8 mouse cellular contexts compared by ENCODE assay signal in the genomic region with DNA sequence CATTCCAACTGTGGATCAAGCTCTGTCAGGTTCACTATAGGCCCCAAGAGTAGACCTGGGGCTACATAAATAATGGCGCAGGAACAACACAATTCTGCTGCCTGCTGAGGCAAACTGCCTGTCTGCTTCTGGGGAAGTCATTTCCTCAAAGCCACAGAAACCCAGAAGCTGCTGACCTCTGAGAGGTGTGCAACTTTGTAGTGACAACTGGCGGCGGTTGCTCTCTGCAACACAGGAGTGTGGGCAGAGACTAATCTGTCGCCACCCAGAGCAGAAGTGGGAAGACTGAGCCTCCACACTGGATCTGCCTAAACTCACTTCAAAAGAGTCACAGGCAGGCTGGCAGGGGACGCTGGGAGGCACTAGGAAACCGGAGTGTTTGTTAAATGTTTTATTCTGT. TPM values are rescaled to one million over a fixed set of nuclear protein-coding genes. Genes with fewer than 3 reads are reported as not detected.
DNase-seq lines count a peak whose midpoint lies in the region; ATAC-seq and TF ChIP-seq lines count a peak whose summit lies in the region.

No protein-coding gene starts in this region.

- peak overlapping the region; percentile 60 for H3K4me3 ChIP-seq in kidney, embryonic 15.5 days (replicated peaks)
- H3K4me3 ChIP-seq in hindbrain, postnatal 0 days (ENCODE audit: low read length): no peak overlapping the region
- H3K4me3 ChIP-seq in stomach, embryonic 15.5 days (replicated peaks): peak overlapping the region; percentile 80

- H3K27ac ChIP-seq in kidney, embryonic 15.5 days: peak overlapping the region; percentile 94
- H3K27ac ChIP-seq in hindbrain, postnatal 0 days: 0 out of 2 replicates have a peak overlapping the region, but pooled peaks have one; percentile 68
- H3K27ac ChIP-seq in stomach, embryonic 15.5 days: peak overlapping the region; percentile 90

- no peak for ATAC-seq in kidney, embryonic 15.5 days (replicated peaks; ENCODE audit: low FRiP score)
- ATAC-seq in common myeloid progenitor, adult 5-6 weeks (replicated peaks; ENCODE audit: low read depth, poor library complexity, severe bottlenecking): peak; percentile 52
- ATAC-seq in hindbrain, postnatal 0 days: no peak
- ATAC-seq in stomach, embryonic 15.5 days (ENCODE audit: insufficient read depth, low FRiP score, low read depth): no peak

- H3K27me3 ChIP-seq in kidney, embryonic 15.5 days: no peaks in the 10 kb centered on the region
- no peaks in the 10 kb centered on the region for H3K27me3 ChIP-seq in hindbrain, postnatal 0 days (ENCODE audit: insufficient read depth, low read length)
- no peaks in the 10 kb centered on the region for H3K27me3 ChIP-seq in stomach, embryonic 15.5 days (replicated peaks)

- H3K4me2 ChIP-seq in kidney, embryonic 15.5 days: peak overlapping the region; percentile 87
- H3K4me2 ChIP-seq in hindbrain, postnatal 0 days (ENCODE audit: low read depth, low read length): peak overlapping the region; percentile 91
- H3K4me2 ChIP-seq in stomach, embryonic 15.5 days: peak overlapping the region; percentile 72

- WGBS in kidney, embryonic 15.5 days: 38% methylated on average over 6 of the region's 6 CpGs
- 46% methylated on average over 6 of the region's 6 CpGs for WGBS in hindbrain, postnatal 0 days
- WGBS in stomach, embryonic 15.5 days: 39% methylated on average over 6 of the region's 6 CpGs

- no peak for TF ChIP-seq CTCF in hindbrain, postnatal 0 days (IDR thresholded peaks at IDR 0.05; ENCODE audit: low read depth)

- H3K36me3 ChIP-seq in kidney, embryonic 15.5 days: peaks cover 14% of the 10 kb centered on the region; the same call in 1 of the 2 replicates
- H3K36me3 ChIP-seq in hindbrain, postnatal 0 days (ENCODE audit: insufficient read depth, low read length): no peaks in the 10 kb centered on the region
- no peaks in the 10 kb centered on the region for H3K36me3 ChIP-seq in stomach, embryonic 15.5 days

- H3K9me3 ChIP-seq in kidney, embryonic 15.5 days (replicated peaks): no peaks in the 10 kb centered on the region
- H3K9me3 ChIP-seq in hindbrain, postnatal 0 days (ENCODE audit: low read length): no peaks in the 10 kb centered on the region
- no peaks in the 10 kb centered on the region for H3K9me3 ChIP-seq in stomach, embryonic 15.5 days

- peak overlapping the region; percentile 53; the same call in 1 of the 2 replicates for H3K9ac ChIP-seq in kidney, embryonic 15.5 days
- H3K9ac ChIP-seq in hindbrain, postnatal 0 days (replicated peaks; ENCODE audit: low read length): no peak overlapping the region
- H3K9ac ChIP-seq in stomach, embryonic 15.5 days: 0 out of 2 replicates have a peak overlapping the region, but pooled peaks have one; percentile 4

- H3K4me1 ChIP-seq in kidney, embryonic 15.5 days: peaks cover 40% of the 10 kb centered on the region
- H3K4me1 ChIP-seq in hindbrain, postnatal 0 days (ENCODE audit: insufficient read depth, low read length): peaks cover 14% of the 10 kb centered on the region
- peaks cover 23% of the 10 kb centered on the region for H3K4me1 ChIP-seq in stomach, embryonic 15.5 days

- DNase-seq in kidney, postnatal 4 days: no peak
- DNase-seq in hindbrain, postnatal 0 days (ENCODE audit: low spot score): no peak
- peak; percentile 33 for DNase-seq in lung, postnatal 10 days
- DNase-seq in testis, postnatal 14 days (ENCODE audit: low spot score): no peak
- DNase-seq in cerebellum, postnatal 10 days: no peak

RNA-seq across cellular contexts. Expression of a gene that starts 0.9 kb away (rescaled TPM):
- 395 and 412 TPM in 2 replicates for polyA plus RNA-seq in kidney, embryonic 15.5 days (2015; fragmentation: Nextera tagmentation; extraction: Ambion mirVana)
- 165 and 201 TPM in 2 replicates for total RNA-seq in common myeloid progenitor, adult 5-6 weeks (2017)
- total RNA-seq in hindbrain, postnatal 0 days (2014; rRNA removed): 220 and 259 TPM in 2 replicates
- polyA plus RNA-seq in hindbrain, postnatal 0 days (2015; fragmentation: Nextera tagmentation; extraction: Ambion mirVana): 553 and 564 TPM in 2 replicates
- 363 and 395 TPM in 2 replicates for polyA plus RNA-seq in stomach, embryonic 15.5 days (2015; fragmentation: Nextera tagmentation; extraction: Ambion mirVana)

RNA-seq across cellular contexts. Expression of a gene that starts 27.1 kb away (rescaled TPM):
- polyA plus RNA-seq in kidney, embryonic 15.5 days (2015; fragmentation: Nextera tagmentation; extraction: Ambion mirVana): 10.5 and 11.1 TPM in 2 replicates
- total RNA-seq in common myeloid progenitor, adult 5-6 weeks (2017): 10.6 and 13.3 TPM in 2 replicates
- total RNA-seq in hindbrain, postnatal 0 days (2014; rRNA removed): 3.5 and 8.9 TPM in 2 replicates
- 14.0 and 14.6 TPM in 2 replicates for polyA plus RNA-seq in hindbrain, postnatal 0 days (2015; fragmentation: Nextera tagmentation; extraction: Ambion mirVana)
- 4.3 and 5.7 TPM in 2 replicates for polyA plus RNA-seq in stomach, embryonic 15.5 days (2015; fragmentation: Nextera tagmentation; extraction: Ambion mirVana)

RNA-seq across cellular contexts. Expression of a gene that starts 34.6 kb away (rescaled TPM):
- polyA plus RNA-seq in kidney, embryonic 15.5 days (2015; fragmentation: Nextera tagmentation; extraction: Ambion mirVana): 12.0 and 12.2 TPM in 2 replicates
- 215 and 234 TPM in 2 replicates for total RNA-seq in common myeloid progenitor, adult 5-6 weeks (2017)
- not detected in 2 replicates for total RNA-seq in hindbrain, postnatal 0 days (2014; rRNA removed)
- polyA plus RNA-seq in hindbrain, postnatal 0 days (2015; fragmentation: Nextera tagmentation; extraction: Ambion mirVana): 2.7 TPM in 2 replicates
- 34.8 and 39.7 TPM in 2 replicates for polyA plus RNA-seq in stomach, embryonic 15.5 days (2015; fragmentation: Nextera tagmentation; extraction: Ambion mirVana)

RNA-seq across cellular contexts. Expression of a gene that starts 57.4 kb away (rescaled TPM):
- polyA plus RNA-seq in kidney, embryonic 15.5 days (2015; fragmentation: Nextera tagmentation; extraction: Ambion mirVana): 106 and 125 TPM in 2 replicates
- 25.2 and 51.2 TPM in 2 replicates for total RNA-seq in common myeloid progenitor, adult 5-6 weeks (2017)
- 12.9 and 19.6 TPM in 2 replicates for total RNA-seq in hindbrain, postnatal 0 days (2014; rRNA removed)
- 16.2 and 17.8 TPM in 2 replicates for polyA plus RNA-seq in hindbrain, postnatal 0 days (2015; fragmentation: Nextera tagmentation; extraction: Ambion mirVana)
- polyA plus RNA-seq in stomach, embryonic 15.5 days (2015; fragmentation: Nextera tagmentation; extraction: Ambion mirVana): 83.0 and 84.0 TPM in 2 replicates
